ENCODE assay signal across 9 mouse cellular contexts in the genomic region with DNA sequence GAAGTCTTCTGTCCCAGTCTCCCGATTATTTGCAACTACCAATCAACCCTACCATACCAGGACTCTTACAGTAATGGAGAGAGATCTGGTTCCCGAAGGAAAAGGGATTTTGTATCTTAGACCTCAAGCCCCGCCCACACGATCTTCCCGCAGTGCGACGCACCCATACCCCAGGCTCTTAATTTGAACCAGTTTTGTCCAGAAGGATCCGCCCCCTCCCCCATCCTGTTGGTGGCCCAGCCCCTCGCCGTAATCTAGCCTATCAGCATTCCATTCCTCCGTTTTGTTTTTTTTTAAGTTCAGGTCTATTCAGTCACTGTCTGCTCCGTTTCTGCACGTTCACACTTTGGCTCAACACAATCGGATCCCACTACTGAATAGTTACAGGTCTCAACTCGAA. TPM values are rescaled to one million over a fixed set of nuclear protein-coding genes. Genes with fewer than 3 reads are reported as not detected.
DNase-seq lines count a peak whose midpoint lies in the region; ATAC-seq and TF ChIP-seq lines count a peak whose summit lies in the region.
"Had no signal": no experiment of that assay in that cellular context is flagged by ENCODE, and none has a peak within 500 bp of the region (broad histone marks: within the 10 kb centered on the region; RNA-seq: fewer than 3 reads in every experiment).

No protein-coding gene starts in this region.

- DNase-seq in left cerebral cortex, adult 2 months (ENCODE audit: extremely low spot score in 1 of 2, low spot score in 2 of 2) = peak in 1 of 2 experiments; percentile 40
- no peak for DNase-seq in left cerebral cortex, postnatal 36 days (ENCODE audit: low spot score in 2 of 2)
- DNase-seq in induced T-regulatory cell, adult 2 months (ENCODE audit: low read depth) = peak; percentile 89
- DNase-seq in liver = peak; percentile 93
- DNase-seq in testis, postnatal 10 days (ENCODE audit: low spot score) = peak; percentile 94

- H3K4me1 ChIP-seq in bone marrow macrophage, adult 2 months (ENCODE audit: control insufficient read depth, insufficient read depth, low read length) = peaks cover 25% of the 10 kb centered on the region
- H3K4me1 ChIP-seq in forebrain, embryonic 13.5 days = peaks cover 41% of the 10 kb centered on the region
- peaks cover 29% of the 10 kb centered on the region for H3K4me1 ChIP-seq in midbrain, embryonic 16.5 days (ENCODE audit: control insufficient read depth, insufficient read depth, low read length)

- peak overlapping the region; percentile 82 for H3K27ac ChIP-seq in left cerebral cortex, adult 2 months
- H3K27ac ChIP-seq in bone marrow macrophage, adult 2 months (ENCODE audit: insufficient read depth, low read depth, low read length) = peak overlapping the region; percentile 66
- peak overlapping the region; percentile 81 for H3K27ac ChIP-seq in forebrain, embryonic 13.5 days
- H3K27ac ChIP-seq in midbrain, embryonic 16.5 days (ENCODE audit: low read length) = peak overlapping the region; percentile 75

- no peaks in the 10 kb centered on the region for H3K27me3 ChIP-seq in forebrain, embryonic 13.5 days
- H3K27me3 ChIP-seq in midbrain, embryonic 16.5 days (ENCODE audit: control insufficient read depth, insufficient read depth, low read depth, low read length) = no peaks in the 10 kb centered on the region

- H3K4me2 ChIP-seq in forebrain, embryonic 13.5 days = peak overlapping the region; percentile 83
- H3K4me2 ChIP-seq in midbrain, embryonic 16.5 days (ENCODE audit: low read length) = peak overlapping the region; percentile 86

- H3K4me3 ChIP-seq in left cerebral cortex, adult 2 months = peak overlapping the region; percentile 87
- H3K4me3 ChIP-seq in bone marrow macrophage, adult 2 months (ENCODE audit: insufficient read depth, low read length) = peak overlapping the region; percentile 93
- H3K4me3 ChIP-seq in forebrain, embryonic 13.5 days = peak overlapping the region; percentile 85
- H3K4me3 ChIP-seq in midbrain, embryonic 16.5 days (ENCODE audit: low read depth, low read length) = peak overlapping the region; percentile 77

- no peaks in the 10 kb centered on the region for H3K9me3 ChIP-seq in forebrain, embryonic 13.5 days (replicated peaks)
- no peaks in the 10 kb centered on the region for H3K9me3 ChIP-seq in midbrain, embryonic 16.5 days (replicated peaks; ENCODE audit: control insufficient read depth, low read length, poor library complexity, severe bottlenecking)

- under 1% methylated on average over 15 of the region's 15 CpGs for WGBS in forebrain, embryonic 13.5 days
- under 1% methylated on average over 15 of the region's 15 CpGs for WGBS in midbrain, embryonic 16.5 days

- TF ChIP-seq POLR2A in bone marrow macrophage, adult 2 months (IDR thresholded peaks at IDR 0.05; ENCODE audit: borderline replicate concordance, low read depth, low read length) = no peak

- no peak for TF ChIP-seq CTCF in left cerebral cortex, adult 2 months (IDR thresholded peaks at IDR 0.05)
- no peak for TF ChIP-seq CTCF in bone marrow macrophage, adult 2 months (IDR thresholded peaks at IDR 0.05; ENCODE audit: low read depth, low read length)

- intact Hi-C loops in left cerebral cortex, adult 2 months (cut with DNase I) = loop anchor here (2.0 kb wide), 1 partner anchor 16 kb away; a partner anchor contains a TSS
- intact Hi-C loops in left cerebral cortex, postnatal 36 days (cut with DNase I) = no loop called here

- peaks cover 47% of the 10 kb centered on the region for H3K36me3 ChIP-seq in forebrain, embryonic 13.5 days (ENCODE audit: poor library complexity, severe bottlenecking)
- peaks cover 20% of the 10 kb centered on the region; the same call in 1 of the 2 replicates for H3K36me3 ChIP-seq in midbrain, embryonic 16.5 days (ENCODE audit: control insufficient read depth, insufficient read depth, low read length)

- peak; percentile 61 for ATAC-seq in forebrain, embryonic 13.5 days
- 0 out of 2 replicates have a peak, but pooled peaks have one; percentile 13 for ATAC-seq in midbrain, embryonic 16.5 days

- H3K9ac ChIP-seq in forebrain, embryonic 13.5 days = peak overlapping the region; percentile 90
- H3K9ac ChIP-seq in midbrain, embryonic 16.5 days (ENCODE audit: low read depth, low read length) = peak overlapping the region; percentile 76

RNA-seq across cellular contexts. Expression of a gene that starts 0.9 kb away (rescaled TPM):
- total RNA-seq in left cerebral cortex, adult 2 months (2021) = 100 to 1,000 TPM; 108 TPM
- 100 to 1,000 TPM in 1 of 2 experiments, 10 to 100 TPM in 1; 89.8 to 109 TPM for total RNA-seq in left cerebral cortex, postnatal 36 days (2021)
- polyA plus RNA-seq in bone marrow macrophage, adult 2 months (2012; ENCODE audit: insufficient read depth, insufficient read length, missing spikeins) = 140 and 142 TPM in 2 replicates
- 156 and 170 TPM in 2 replicates for polyA plus RNA-seq in forebrain, embryonic 13.5 days (2015; fragmentation: Nextera tagmentation; extraction: Ambion mirVana)
- 116 and 117 TPM in 2 replicates for polyA plus RNA-seq in midbrain, embryonic 16.5 days (2015; fragmentation: Nextera tagmentation; extraction: Ambion mirVana)

RNA-seq across cellular contexts. Expression of a gene that starts 0.9 kb away (rescaled TPM):
- total RNA-seq in left cerebral cortex, adult 2 months (2021) = 10 to 100 TPM; 18.8 to 19.8 TPM
- total RNA-seq in left cerebral cortex, postnatal 36 days (2021) = 10 to 100 TPM; 16.9 to 18.5 TPM
- 48.1 and 48.9 TPM in 2 replicates for polyA plus RNA-seq in bone marrow macrophage, adult 2 months (2012; ENCODE audit: insufficient read depth, insufficient read length, missing spikeins)
- polyA plus RNA-seq in forebrain, embryonic 13.5 days (2015; fragmentation: Nextera tagmentation; extraction: Ambion mirVana) = 34.4 and 38.6 TPM in 2 replicates
- 29.0 and 34.9 TPM in 2 replicates for polyA plus RNA-seq in midbrain, embryonic 16.5 days (2015; fragmentation: Nextera tagmentation; extraction: Ambion mirVana)

RNA-seq across cellular contexts. Expression of a gene that starts 17.3 kb away (rescaled TPM):
- 10 to 100 TPM; 28.5 to 29.1 TPM for total RNA-seq in left cerebral cortex, adult 2 months (2021)
- total RNA-seq in left cerebral cortex, postnatal 36 days (2021) = 10 to 100 TPM; 24.0 to 32.2 TPM
- polyA plus RNA-seq in bone marrow macrophage, adult 2 months (2012; ENCODE audit: insufficient read depth, insufficient read length, missing spikeins) = 12.5 and 15.3 TPM in 2 replicates
- polyA plus RNA-seq in forebrain, embryonic 13.5 days (2015; fragmentation: Nextera tagmentation; extraction: Ambion mirVana) = 4.0 and 7.4 TPM in 2 replicates
- polyA plus RNA-seq in midbrain, embryonic 16.5 days (2015; fragmentation: Nextera tagmentation; extraction: Ambion mirVana) = 11.8 and 16.4 TPM in 2 replicates

RNA-seq across cellular contexts. Expression of a gene that starts 20.5 kb away (rescaled TPM):
- 1 to 10 TPM in 1 of 2 experiments, under 1 TPM in 1; 0.77 to 2.1 TPM for total RNA-seq in left cerebral cortex, adult 2 months (2021)
- total RNA-seq in left cerebral cortex, postnatal 36 days (2021) = 1 to 10 TPM; 1.2 to 1.5 TPM
- polyA plus RNA-seq in bone marrow macrophage, adult 2 months (2012; ENCODE audit: insufficient read depth, insufficient read length, missing spikeins) = 0.28 TPM in 1 of 2 replicates, not detected in the other
- 1.8 and 1.9 TPM in 2 replicates for polyA plus RNA-seq in forebrain, embryonic 13.5 days (2015; fragmentation: Nextera tagmentation; extraction: Ambion mirVana)
- 1.9 and 3.0 TPM in 2 replicates for polyA plus RNA-seq in midbrain, embryonic 16.5 days (2015; fragmentation: Nextera tagmentation; extraction: Ambion mirVana)

RNA-seq across cellular contexts. Expression of a gene that starts 22.2 kb away (rescaled TPM):
- not detected for total RNA-seq in left cerebral cortex, adult 2 months (2021)
- total RNA-seq in left cerebral cortex, postnatal 36 days (2021) = not detected
- polyA plus RNA-seq in bone marrow macrophage, adult 2 months (2012; ENCODE audit: insufficient read depth, insufficient read length, missing spikeins) = not detected in 2 replicates
- polyA plus RNA-seq in forebrain, embryonic 13.5 days (2015; fragmentation: Nextera tagmentation; extraction: Ambion mirVana) = not detected in 2 replicates
- polyA plus RNA-seq in midbrain, embryonic 16.5 days (2015; fragmentation: Nextera tagmentation; extraction: Ambion mirVana) = not detected in 2 replicates
- total RNA-seq: layer of hippocampus, adult 8-10 months had no signal

Comparison
In these comparisons a context has a peak if more than half of its experiments do, and no peak if none do; other contexts are left out.
1. DNase-seq: peak in induced T-regulatory cell, adult 2 months (single experiment), liver (single experiment) and testis, postnatal 10 days (single experiment); none in left cerebral cortex, postnatal 36 days (0 of 2).
2. Peak in every context shown above with its lines, with median percentiles within 50 percentile points of each other: H3K27ac ChIP-seq and H3K4me3 ChIP-seq.